Mouse (Mus musculus): ENCODE measurements at regions not wholly inside any gene's neighbourhood (a gene's known extent, or its start where the extent isn't known, plus 50 kb on each side); places are given as distances from the start of the nearest gene placed in this dataset.

GRCm38 (mm10) chr3:41180911-41181310 is 98.1 kb upstream of the Pgrmc2 start:
- no peak overlapping the region for H3K27ac ChIP-seq
- no peaks in the 10 kb centered on the region for H3K27me3 ChIP-seq
- no peak for ATAC-seq (ENCODE audit: insufficient number of reproducible peaks, insufficient read depth, low FRiP score, low TSS enrichment)
- H3K9me3 ChIP-seq = no peaks in the 10 kb centered on the region
- WGBS = 81% methylated on average over 7 of the region's 7 CpGs
- H3K9ac ChIP-seq = no peak overlapping the region
- no peaks in the 10 kb centered on the region for H3K36me3 ChIP-seq
- H3K4me2 ChIP-seq (replicated peaks) = no peak overlapping the region
- H3K4me1 ChIP-seq = peaks cover 6% of the 10 kb centered on the region; the same call in 1 of the 2 replicates
- no peak overlapping the region for H3K4me3 ChIP-seq

GRCm38 (mm10) chr3:41179037-41179880 is 96.4 kb upstream of the Pgrmc2 start:
- no peaks in the 10 kb centered on the region for H3K27me3 ChIP-seq
- 63% methylated on average over 4 of the region's 4 CpGs for WGBS
- no peak overlapping the region for H3K4me2 ChIP-seq (replicated peaks)

GRCm38 (mm10) chr3:41177124-41177523 is 94.3 kb upstream of the Pgrmc2 start:
- no peaks in the 10 kb centered on the region for H3K27me3 ChIP-seq
- ATAC-seq (ENCODE audit: insufficient number of reproducible peaks, insufficient read depth, low FRiP score, low TSS enrichment) = no peak
- H3K4me3 ChIP-seq = no peak overlapping the region
- H3K4me1 ChIP-seq = no peaks in the 10 kb centered on the region
- no peaks in the 10 kb centered on the region for H3K36me3 ChIP-seq
- H3K9me3 ChIP-seq = no peaks in the 10 kb centered on the region
- H3K27ac ChIP-seq = no peak overlapping the region
- H3K9ac ChIP-seq = no peak overlapping the region
- no peak overlapping the region for H3K4me2 ChIP-seq (replicated peaks)

More at GRCm38 (mm10) chr3:41179037-41179880, 96.4 kb upstream of the Pgrmc2 start:
- no peaks in the 10 kb centered on the region for H3K36me3 ChIP-seq
- peaks cover 6% of the 10 kb centered on the region; the same call in 1 of the 2 replicates for H3K4me1 ChIP-seq
- H3K9me3 ChIP-seq = no peaks in the 10 kb centered on the region
- H3K27ac ChIP-seq = no peak overlapping the region
- H3K9ac ChIP-seq = no peak overlapping the region
- no peak overlapping the region for H3K4me3 ChIP-seq
- ATAC-seq (ENCODE audit: insufficient number of reproducible peaks, insufficient read depth, low FRiP score, low TSS enrichment) = no peak

DNA sequence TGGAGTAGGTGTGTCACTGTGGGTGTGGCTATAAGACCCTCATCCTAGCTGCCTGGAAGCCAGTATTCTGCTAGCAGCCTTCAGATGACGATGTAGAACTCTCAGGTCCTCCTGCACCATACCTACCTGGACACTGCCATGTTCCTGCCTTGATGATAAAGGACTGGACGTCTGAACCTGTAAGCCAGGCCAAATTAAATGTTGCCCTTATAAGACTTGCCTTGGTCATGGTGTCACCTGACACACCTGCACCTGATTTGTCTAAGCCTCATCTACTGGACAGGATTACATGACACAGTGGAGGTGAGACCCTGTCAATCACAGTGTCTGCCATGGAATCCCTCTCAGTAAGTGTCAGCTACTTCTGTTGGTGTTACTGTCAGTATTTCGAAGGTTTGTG is 92.5 kb upstream of the Pgrmc2 start:
- no peak overlapping the region for H3K9ac ChIP-seq

DNA sequence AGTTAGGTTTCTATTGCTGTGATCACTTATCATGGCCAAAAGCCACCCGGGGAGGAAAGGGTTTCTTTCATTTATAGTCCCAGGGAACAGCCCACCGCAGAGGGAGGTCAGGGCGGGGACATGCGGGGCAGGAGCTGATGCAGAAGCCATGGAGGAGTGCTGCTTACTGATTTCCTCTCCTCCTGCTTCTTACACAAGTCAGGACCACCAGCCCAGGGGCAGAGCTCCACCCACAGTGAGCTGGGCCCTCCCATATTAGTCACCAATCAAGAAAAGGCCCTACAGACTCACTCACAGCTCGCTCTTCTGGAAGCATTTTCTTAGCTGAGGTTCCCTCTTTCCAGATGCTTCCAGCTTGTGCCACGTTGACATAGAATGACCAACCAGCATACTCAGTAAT is 90.7 kb upstream of the Pgrmc2 start:
- Histone ChIP-seq H3K4me1 (no peaks in the 10 kb centered on the region), H3K4me3 (no peak overlapping the region), H3K9ac (no peak overlapping the region), H3K27me3 (no peaks in the 10 kb centered on the region), H3K9me3 (no peaks in the 10 kb centered on the region), H3K36me3 (no peaks in the 10 kb centered on the region), H3K4me2 (replicated peaks) (no peak overlapping the region), H3K27ac (no peak overlapping the region)
- 65% methylated on average over 6 of the region's 6 CpGs for WGBS
- ATAC-seq (ENCODE audit: insufficient number of reproducible peaks, insufficient read depth, low FRiP score, low TSS enrichment) = no peak

More for the DNA sequence above, 92.5 kb upstream of the Pgrmc2 start:
- no peaks in the 10 kb centered on the region for H3K4me1 ChIP-seq
- 74% methylated on average over 3 of the region's 3 CpGs for WGBS
- H3K9me3 ChIP-seq = no peaks in the 10 kb centered on the region
- no peak overlapping the region for H3K4me3 ChIP-seq
- H3K4me2 ChIP-seq (replicated peaks) = no peak overlapping the region
- no peak overlapping the region for H3K27ac ChIP-seq
- no peak for ATAC-seq (ENCODE audit: insufficient number of reproducible peaks, insufficient read depth, low FRiP score, low TSS enrichment)
- no peaks in the 10 kb centered on the region for H3K36me3 ChIP-seq
- no peaks in the 10 kb centered on the region for H3K27me3 ChIP-seq

- H3K27me3 ChIP-seq = no peaks in the 10 kb centered on the region
- H3K4me2 ChIP-seq (replicated peaks) = no peak overlapping the region
- H3K27ac ChIP-seq = no peak overlapping the region
- no peaks in the 10 kb centered on the region for H3K36me3 ChIP-seq
- WGBS = 63% methylated on average over 11 of the region's 11 CpGs
- no peak overlapping the region for H3K4me3 ChIP-seq
- no peak overlapping the region for H3K9ac ChIP-seq
- no peaks in the 10 kb centered on the region for H3K9me3 ChIP-seq
- no peaks in the 10 kb centered on the region for H3K4me1 ChIP-seq
- no peak for ATAC-seq (ENCODE audit: insufficient number of reproducible peaks, insufficient read depth, low FRiP score, low TSS enrichment)
Observed at GRCm38 (mm10) chr3:41172306-41173215, 89.7 kb upstream of the Pgrmc2 start.

GRCm38 (mm10) chr3:41171772-41172171 is 88.9 kb upstream of the Pgrmc2 start:
- ATAC-seq (ENCODE audit: insufficient number of reproducible peaks, insufficient read depth, low FRiP score, low TSS enrichment) = no peak

DNA sequence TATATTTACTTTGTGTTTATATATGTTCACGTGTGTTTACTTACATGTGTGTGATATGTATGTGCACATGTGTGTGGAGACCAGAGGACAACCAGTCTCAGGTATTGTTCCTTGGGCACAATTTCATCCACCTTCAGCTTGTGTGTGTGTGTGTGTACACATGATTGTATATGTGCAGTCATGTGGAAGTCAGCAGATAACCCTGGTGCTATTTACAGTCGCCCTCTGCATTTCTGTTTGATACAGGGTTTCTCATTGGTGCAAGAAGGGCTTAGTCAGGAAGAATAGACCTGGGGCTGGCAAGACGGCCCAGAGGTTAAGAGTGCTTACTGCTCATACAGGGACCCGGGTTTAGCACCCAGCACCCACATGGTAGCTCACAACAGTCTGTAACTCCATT is 88.5 kb upstream of the Pgrmc2 start:
- Histone ChIP-seq H3K27me3 (no peaks in the 10 kb centered on the region), H3K9ac (no peak overlapping the region), H3K4me1 (no peaks in the 10 kb centered on the region), H3K36me3 (no peaks in the 10 kb centered on the region), H3K9me3 (no peaks in the 10 kb centered on the region), H3K4me3 (no peak overlapping the region), H3K4me2 (replicated peaks) (no peak overlapping the region), H3K27ac (no peak overlapping the region)
- WGBS = 87% methylated on average over 4 of the region's 4 CpGs
- ATAC-seq (ENCODE audit: insufficient number of reproducible peaks, insufficient read depth, low FRiP score, low TSS enrichment) = no peak

More at GRCm38 (mm10) chr3:41171772-41172171, 88.9 kb upstream of the Pgrmc2 start:
- Histone ChIP-seq H3K4me2 (replicated peaks) (no peak overlapping the region), H3K36me3 (no peaks in the 10 kb centered on the region), H3K4me1 (no peaks in the 10 kb centered on the region), H3K27me3 (no peaks in the 10 kb centered on the region), H3K9ac (no peak overlapping the region), H3K9me3 (no peaks in the 10 kb centered on the region), H3K4me3 (no peak overlapping the region), H3K27ac (no peak overlapping the region)
- WGBS = 90% methylated on average over 4 of the region's 4 CpGs

DNA sequence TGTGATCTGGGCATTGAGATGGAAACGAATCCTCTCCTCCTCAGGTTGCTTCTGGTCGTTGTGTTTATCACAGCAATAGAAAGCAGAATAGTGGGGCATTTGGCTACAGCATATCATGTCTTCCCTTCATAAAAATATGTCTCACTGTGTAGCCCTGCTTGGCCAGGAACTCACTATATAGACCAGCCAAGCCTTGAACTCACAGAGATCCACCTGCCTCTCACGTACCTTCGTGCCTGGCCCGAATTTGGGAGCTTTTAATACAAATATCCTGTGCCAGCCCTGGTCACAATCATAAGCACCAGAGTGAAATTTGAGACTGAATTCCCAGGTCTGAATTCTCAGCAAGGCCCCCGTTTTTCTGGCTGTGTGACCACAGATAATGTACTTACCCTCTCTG is 87.7 kb upstream of the Pgrmc2 start:
- no peaks in the 10 kb centered on the region for H3K9me3 ChIP-seq
- no peaks in the 10 kb centered on the region for H3K36me3 ChIP-seq
- no peaks in the 10 kb centered on the region for H3K4me1 ChIP-seq
- no peak overlapping the region for H3K9ac ChIP-seq
- ATAC-seq (ENCODE audit: insufficient number of reproducible peaks, insufficient read depth, low FRiP score, low TSS enrichment) = no peak
- WGBS = 72% methylated on average over 6 of the region's 6 CpGs
- H3K4me2 ChIP-seq (replicated peaks) = no peak overlapping the region
- no peak overlapping the region for H3K4me3 ChIP-seq
- no peak overlapping the region for H3K27ac ChIP-seq
- H3K27me3 ChIP-seq = no peaks in the 10 kb centered on the region

DNA sequence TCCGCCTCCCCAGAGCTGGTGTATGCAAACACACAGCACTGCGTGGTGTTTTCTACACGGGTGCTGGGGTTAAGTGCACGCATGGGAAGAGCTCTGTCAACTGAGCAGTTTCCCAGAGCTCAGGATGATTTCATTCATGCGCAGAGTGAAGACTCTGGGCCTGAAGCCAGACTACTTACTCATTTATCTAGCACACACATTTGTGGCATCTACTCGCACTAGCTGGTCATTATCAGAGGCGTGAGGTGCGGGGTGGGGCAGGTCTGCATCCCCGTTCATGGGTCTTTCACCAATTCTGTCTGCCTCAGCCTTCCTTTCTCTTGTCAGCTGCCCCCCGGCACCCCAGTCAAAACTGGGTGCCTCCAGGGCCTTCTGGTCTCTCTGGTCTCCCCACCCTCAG is 86.6 kb upstream of the Pgrmc2 start:
- H3K4me1 ChIP-seq = no peaks in the 10 kb centered on the region
- no peaks in the 10 kb centered on the region for H3K27me3 ChIP-seq
- H3K9ac ChIP-seq = no peak overlapping the region
- no peak for ATAC-seq (ENCODE audit: insufficient number of reproducible peaks, insufficient read depth, low FRiP score, low TSS enrichment)
- no peaks in the 10 kb centered on the region for H3K9me3 ChIP-seq
- no peak overlapping the region for H3K27ac ChIP-seq
- H3K4me3 ChIP-seq = no peak overlapping the region
- no peak overlapping the region for H3K4me2 ChIP-seq (replicated peaks)
- 87% methylated on average over 10 of the region's 10 CpGs for WGBS
- H3K36me3 ChIP-seq = no peaks in the 10 kb centered on the region

DNA sequence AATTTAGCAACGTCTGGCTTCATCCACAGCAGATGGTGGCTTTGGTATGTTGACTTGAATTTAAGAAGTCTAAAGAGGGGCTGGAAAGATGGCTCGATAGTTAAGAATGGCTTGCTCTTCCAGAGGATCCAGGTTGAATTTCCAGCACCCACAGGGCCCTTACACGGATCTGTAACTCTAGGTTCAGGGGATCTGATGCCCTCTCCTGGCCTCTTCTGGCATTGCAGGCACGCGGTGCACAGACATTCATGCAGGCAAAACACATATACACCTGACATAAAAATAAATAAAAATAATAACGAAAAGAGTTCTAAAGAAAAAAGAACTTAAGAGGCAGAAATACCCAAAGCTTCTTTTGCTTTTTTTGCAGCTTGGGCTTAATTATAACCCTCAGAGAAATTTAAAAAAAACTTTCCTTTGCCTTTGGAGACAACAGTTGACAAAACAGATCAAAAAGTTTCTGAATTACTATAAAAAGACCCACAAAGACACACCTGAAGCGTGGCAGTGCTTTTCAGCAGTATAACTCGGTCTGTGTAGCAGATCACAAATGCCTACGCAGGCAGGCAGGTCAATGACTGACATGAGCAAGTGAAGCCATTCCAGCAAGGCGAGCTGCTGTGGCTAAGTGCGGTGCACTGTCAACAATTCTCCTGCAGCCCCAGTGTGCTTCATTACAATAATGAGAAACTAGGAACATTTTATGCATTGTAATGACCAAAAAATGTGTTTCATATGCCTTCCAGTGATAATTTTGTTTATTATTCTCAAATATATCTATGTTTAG is 85.5 kb upstream of the Pgrmc2 start:
- no peak for ATAC-seq (ENCODE audit: insufficient number of reproducible peaks, insufficient read depth, low FRiP score, low TSS enrichment)
- H3K27me3 ChIP-seq = no peaks in the 10 kb centered on the region
- H3K27ac ChIP-seq = no peak overlapping the region
- H3K9ac ChIP-seq = no peak overlapping the region
- no peak overlapping the region for H3K4me2 ChIP-seq (replicated peaks)
- H3K9me3 ChIP-seq = no peaks in the 10 kb centered on the region
- 82% methylated on average over 11 of the region's 11 CpGs for WGBS
- H3K36me3 ChIP-seq = no peaks in the 10 kb centered on the region
- no peaks in the 10 kb centered on the region for H3K4me1 ChIP-seq
- no peak overlapping the region for H3K4me3 ChIP-seq
